Mouse (Mus musculus): ENCODE results near the gene Batf. TPM values are rescaled to one million over a fixed set of nuclear protein-coding genes. Genes with fewer than 3 reads are reported as not detected.
"Not testable (repeated sequence)": the region's sequence is repeated elsewhere in the genome, so short reads cannot be mapped to it uniquely, and the experiment has no call there.

The Batf gene
- polyA plus RNA-seq, 1 experiment from 2014 or later: 18.2 TPM

- no peak for DNase-seq (ENCODE audit: low spot score)
Measured at GRCm38 (mm10) chr12:85684411-85685275, 1.8 kb upstream of the Batf start.

- no peak for DNase-seq (ENCODE audit: low spot score)
Measured at GRCm38 (mm10) chr12:85687217-85687533, 706 bp downstream of the Batf start.

DNA sequence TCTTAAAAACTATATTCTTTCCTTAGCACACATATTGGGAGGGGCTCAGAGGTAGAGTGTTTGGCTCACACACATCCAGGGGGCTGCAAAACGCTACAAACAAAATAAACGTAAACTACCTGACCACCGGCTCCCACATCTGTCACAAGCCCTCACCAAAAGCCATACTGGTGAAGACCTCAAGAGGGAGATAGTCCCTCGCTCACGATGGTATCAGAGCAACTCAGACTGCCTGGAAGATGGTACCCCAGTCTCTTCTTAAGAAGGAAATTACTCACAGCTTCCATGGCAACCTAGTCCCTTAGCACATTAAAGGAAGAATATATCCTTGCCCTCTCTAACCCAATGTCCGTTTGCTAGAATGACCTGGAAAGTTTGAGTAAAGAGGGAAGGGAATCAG, 1.4 kb downstream of the Batf start:
- DNase-seq (ENCODE audit: low spot score): peak; percentile 47

DNA sequence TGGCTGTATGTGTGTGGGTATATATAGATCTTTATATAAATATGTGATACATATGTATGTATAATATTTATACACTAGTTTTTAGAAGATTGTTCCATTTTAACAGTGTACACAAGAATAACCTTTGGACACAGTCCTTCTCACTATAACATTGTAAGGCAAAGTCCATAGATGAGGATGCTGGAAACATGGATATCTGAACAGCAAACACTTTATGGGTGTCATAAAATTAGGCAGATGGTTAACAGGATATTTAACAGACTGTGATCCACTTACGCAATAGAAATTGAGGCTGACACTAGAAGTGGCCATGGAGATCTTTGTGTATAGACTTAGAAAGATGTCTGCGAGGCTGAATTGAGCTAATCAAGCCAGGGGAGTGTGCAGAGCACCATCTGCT, 9.3 kb downstream of the Batf start:
- no peak for DNase-seq (ENCODE audit: low spot score)

DNA sequence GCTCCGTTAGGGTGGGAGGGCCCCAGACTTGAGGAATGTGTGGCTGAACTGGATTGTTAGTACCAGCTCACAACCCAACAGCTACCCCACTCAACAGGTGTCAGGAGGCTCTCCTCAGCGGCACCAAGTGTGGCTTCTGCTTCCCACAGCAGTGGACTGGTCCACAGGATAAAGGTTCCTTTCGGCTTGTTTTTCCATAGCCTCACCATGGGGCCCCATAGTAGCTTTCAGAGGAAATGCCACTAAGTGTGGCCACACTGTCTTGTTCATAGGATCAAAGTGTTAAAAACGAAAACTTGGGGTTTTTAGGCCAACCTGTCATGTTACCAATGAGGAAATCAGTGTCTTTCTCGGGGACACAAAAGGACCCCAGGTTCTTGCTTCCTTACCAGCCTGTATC, 10.0 kb downstream of the Batf start:
- no peak for DNase-seq (ENCODE audit: low spot score)

- not testable (repeated sequence) for DNase-seq (ENCODE audit: low spot score)
Measured at GRCm38 (mm10) chr12:85698179-85698578, 11.7 kb downstream of the Batf start.

- DNase-seq (ENCODE audit: low spot score): no peak
Measured at GRCm38 (mm10) chr12:85700191-85700841, 13.8 kb downstream of the Batf start.

DNA sequence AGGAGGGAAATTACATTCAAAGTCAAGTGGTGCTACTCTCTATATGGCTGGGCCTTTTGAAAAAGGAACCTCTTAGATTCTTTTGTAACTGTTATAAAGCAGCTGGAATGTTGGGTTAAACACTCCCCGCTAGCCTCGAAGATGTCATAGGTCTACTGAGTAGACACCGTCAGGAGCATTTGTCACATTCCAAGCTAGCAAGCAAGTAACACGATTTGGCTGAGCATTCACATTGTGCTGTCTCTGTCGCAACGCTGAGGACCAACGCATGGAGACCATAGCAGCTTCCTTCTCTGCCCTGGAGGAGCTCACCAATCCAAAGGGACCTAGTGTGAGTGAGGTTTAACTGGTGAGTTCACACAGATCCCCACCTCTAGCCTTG, 14.4 kb downstream of the Batf start:
- DNase-seq (ENCODE audit: low spot score): no peak

- DNase-seq (ENCODE audit: low spot score): no peak
Measured at GRCm38 (mm10) chr12:85702166-85703055, 15.9 kb downstream of the Batf start.

DNA sequence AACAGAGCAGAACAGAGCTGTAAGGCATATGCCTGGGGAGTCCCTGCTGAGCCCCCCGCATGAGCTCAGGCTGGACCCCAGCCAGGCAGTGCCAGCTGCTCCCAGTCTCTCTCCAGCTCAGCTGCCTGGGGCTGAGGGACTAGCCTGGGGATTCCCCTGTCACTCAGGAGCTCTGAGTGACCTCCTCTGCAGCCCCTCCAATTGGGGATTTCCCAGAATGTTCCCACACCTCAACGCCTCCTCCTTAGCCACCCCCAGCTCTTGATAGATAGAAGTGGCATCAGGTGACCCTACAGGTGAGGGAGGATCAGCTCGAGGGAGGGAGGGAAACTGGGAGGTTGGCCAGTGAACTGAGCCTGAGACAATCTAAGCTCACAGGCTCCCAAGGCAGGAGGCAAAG, 17.0 kb downstream of the Batf start:
- DNase-seq (ENCODE audit: low spot score): no peak

- peak; percentile 58 for DNase-seq (ENCODE audit: low spot score)
Measured at GRCm38 (mm10) chr12:85704566-85704965, 18.1 kb downstream of the Batf start.

DNA sequence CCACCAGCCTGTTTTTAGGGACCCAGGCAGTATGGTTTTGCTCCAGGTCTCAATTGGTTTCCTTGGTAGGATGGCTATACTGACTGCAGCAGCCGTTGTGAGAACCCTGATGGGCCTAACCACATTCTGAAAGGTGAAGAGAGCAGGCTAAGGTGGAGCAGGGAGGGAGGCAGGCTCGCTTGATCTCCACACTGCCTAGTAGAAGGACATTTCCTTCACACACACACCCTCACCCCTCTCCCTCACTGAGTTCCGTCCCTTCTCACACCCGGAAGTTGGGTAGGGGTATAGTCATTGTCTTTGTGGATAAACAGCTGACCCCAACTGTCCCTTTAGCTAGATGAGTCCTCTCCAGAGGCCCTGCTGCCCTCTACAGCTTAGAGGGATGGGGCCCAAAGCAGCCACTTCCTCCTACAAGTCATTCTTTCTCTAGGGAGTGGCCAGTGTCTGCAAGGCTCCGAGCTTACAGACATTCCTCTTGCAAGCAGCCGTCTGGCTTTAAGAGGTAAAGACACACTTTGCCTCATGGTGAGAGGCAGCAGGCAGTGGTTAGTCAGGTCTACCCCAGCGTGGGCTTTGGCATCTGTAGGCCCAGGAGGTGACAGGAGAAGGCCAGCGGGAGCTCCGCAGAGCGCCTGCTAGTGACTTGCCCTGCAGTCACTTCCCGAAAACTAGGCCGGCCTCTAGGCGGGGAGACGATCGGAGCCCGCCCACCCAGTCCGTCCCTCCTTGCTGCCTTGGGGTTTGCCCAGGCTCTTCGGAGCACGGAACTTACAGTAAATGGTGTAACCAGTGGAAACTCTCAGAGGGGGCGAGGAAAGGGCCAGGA, 18.7 kb downstream of the Batf start:
- peak; percentile 73 for DNase-seq (ENCODE audit: low spot score)

GRCm38 (mm10) chr12:85705831-85706530, 19.5 kb downstream of the Batf start:
- no peak for DNase-seq (ENCODE audit: low spot score)

DNA sequence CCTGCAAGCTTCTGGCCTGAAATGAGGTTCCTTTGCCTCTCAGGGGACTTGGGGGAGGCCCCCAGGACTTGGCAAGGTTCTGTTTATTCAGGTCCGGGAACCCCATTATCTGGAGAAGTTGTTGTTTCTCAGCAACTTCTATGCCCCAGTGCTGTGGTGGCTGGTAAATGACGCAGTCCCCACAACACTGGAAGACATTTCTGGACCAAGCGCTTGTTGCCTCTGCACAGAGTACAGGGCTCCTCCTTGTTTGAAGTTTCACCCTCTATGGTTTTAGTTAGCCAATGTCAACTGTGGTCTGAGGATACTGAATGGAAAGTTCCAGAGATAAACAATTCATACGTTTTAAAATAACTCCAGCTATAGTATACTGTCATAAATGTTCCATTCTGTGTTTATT, 20.4 kb downstream of the Batf start:
- DNase-seq (ENCODE audit: low spot score): no peak

DNA sequence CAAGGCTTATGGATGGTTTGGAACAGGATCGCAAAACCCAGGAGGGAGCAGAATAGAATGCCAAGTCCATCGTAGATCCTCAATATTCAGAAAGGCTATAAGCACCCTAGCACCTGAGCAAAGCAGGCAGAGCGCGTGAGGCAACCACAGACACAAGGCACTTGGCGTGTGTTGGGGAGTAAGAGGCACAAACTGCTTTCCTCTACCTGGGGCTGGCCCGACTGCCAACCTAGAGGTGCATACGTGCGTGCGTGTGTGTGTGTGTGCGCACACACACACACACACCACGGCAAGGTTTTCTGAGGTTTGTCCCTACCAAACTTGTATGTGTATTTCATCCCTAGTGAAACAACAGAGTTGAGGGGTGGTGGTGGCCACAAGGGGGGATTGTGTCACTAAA, 20.9 kb downstream of the Batf start:
- no peak for DNase-seq (ENCODE audit: low spot score)

- no peak for DNase-seq (ENCODE audit: low spot score)
Measured at GRCm38 (mm10) chr12:85708556-85708955, 22.1 kb downstream of the Batf start.

DNA sequence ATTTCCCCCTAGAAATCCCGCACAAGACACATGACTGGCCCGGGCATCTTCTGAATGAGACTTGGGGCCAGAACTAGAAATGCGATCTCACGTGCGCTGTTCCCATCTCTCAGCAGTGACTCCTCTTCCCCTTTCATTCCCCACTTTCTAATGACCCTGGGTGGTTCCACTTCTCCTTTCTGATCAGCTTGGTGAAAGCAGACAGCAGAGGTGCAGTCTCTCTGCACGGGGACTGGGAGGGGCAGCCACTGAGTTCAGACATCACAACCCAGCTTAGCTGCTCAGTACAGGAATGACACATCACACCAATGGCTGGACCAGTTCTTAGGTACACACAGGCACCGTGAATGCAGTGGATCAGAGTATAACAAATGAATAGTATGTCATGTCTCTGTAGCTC, 24.2 kb downstream of the Batf start:
- DNase-seq (ENCODE audit: low spot score): no peak

DNA sequence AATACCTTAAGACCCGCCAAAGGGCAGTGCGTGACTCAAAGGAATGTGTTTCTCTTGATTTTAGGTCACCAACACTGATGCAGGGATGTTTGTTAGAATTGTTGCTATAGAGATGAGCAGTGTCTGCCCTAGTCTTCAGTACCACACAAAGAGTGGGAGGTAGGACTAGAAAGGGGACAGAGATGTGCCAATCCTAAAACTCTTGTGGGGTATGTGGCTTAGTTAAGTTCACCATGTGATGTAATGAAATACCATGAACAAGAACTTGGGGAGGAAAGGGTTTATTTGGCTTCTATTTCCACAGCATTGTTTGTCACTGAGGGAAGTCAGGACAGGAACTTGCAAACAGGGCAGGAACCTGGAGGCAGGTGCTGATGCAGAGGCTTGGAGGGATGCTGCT, 26.1 kb downstream of the Batf start:
- no peak for DNase-seq (ENCODE audit: low spot score)

GRCm38 (mm10) chr12:85714126-85714525, 27.7 kb downstream of the Batf start:
- DNase-seq (ENCODE audit: low spot score): no peak

DNA sequence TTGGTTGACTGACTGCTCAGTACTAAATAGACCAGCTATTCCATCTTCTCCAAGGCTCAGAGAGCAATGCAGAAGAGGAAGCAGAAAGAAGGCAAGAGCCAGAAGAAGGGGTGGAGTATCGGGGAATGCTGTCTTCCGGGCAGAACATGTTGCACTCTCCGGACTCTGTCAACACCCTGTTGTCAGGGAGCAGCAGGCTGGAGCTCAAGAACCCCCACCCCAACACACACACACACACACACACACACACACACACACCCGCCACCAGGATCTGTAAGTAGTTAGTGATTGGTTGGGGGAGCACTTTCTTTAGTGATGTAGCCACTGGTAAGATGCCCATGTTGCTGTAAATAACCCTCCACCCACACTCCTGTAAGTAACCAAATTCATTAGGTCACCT, 38.8 kb downstream of the Batf start:
- no peak for DNase-seq (ENCODE audit: low spot score)

Data from thymus, postnatal 0 days (tissue).